Mouse (Mus musculus) cortical plate, adult 2 months (tissue): ENCODE measurements at regions not wholly inside any gene's neighbourhood (a gene's known extent, or its start where the extent isn't known, plus 50 kb on each side); places are given as distances from the start of the nearest gene placed in this dataset.

Experiments used
- CTCF ChIP-seq: fragments of 200-500 bp; IDR thresholded peaks from 2 replicates; pipeline ENCODE4 v1.5.1; 2011; ENCODE audit warnings: mild to moderate bottlenecking, control low read depth, low read length; ENCODE audit not compliant: insufficient read depth; ENCODE audit errors: extremely low read depth
- POLR2A ChIP-seq: fragments of 200-500 bp; IDR thresholded peaks from 2 replicates; pipeline ENCODE4 v1.6.1; 2011; ENCODE audit warnings: mild to moderate bottlenecking, low read length, control low read depth; ENCODE audit not compliant: insufficient read depth; ENCODE audit errors: extremely low read depth

DNA sequence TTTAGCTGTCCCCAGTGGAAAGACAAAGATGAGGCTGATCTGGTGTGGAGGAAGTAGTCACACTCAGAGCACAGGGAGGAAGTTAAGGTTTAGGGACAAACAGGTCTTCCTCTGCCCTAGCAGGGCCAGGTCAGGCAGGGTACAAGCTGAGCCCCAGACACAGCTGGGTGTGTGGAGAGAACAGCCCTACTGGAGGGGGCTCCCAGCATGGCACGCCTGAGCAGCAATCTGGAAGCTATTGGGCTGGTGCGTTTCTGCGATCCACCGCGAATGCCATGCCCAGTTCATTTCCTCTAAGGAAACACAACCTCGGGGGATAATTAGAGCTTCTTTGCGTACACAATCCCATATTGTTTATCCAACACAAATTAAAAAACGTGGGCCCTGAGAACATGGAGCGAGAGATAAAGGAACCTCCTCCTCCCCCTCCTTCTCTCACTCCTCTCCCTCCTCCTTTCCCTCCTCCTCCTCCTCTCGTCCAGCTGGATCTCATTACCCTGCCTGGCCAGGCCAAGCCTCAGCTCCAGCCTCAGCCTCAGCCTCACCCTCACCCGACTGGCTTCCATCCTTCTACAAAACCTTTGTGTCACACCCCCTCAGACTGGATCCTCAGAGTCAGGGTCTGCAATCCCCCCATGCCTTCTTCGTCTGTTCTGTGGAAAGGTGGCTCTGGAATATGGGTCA, 81.2 kb downstream of the Pja1 start:
- TF ChIP-seq POLR2A (no peak), CTCF (no peak)
